Mouse (Mus musculus) cortical plate, adult 2 months (tissue): Measurements from ENCODE around the gene Ralgapa2.

Source experiments
- CTCF ChIP-seq: fragments of 200-500 bp; IDR thresholded peaks from 2 replicates; pipeline ENCODE4 v1.5.1; 2011; ENCODE audit warnings: mild to moderate bottlenecking, control low read depth, low read length; ENCODE audit not compliant: insufficient read depth; ENCODE audit errors: extremely low read depth
- POLR2A ChIP-seq: fragments of 200-500 bp; IDR thresholded peaks from 2 replicates; pipeline ENCODE4 v1.6.1; 2011; ENCODE audit warnings: mild to moderate bottlenecking, low read length, control low read depth; ENCODE audit not compliant: insufficient read depth; ENCODE audit errors: extremely low read depth

DNA sequence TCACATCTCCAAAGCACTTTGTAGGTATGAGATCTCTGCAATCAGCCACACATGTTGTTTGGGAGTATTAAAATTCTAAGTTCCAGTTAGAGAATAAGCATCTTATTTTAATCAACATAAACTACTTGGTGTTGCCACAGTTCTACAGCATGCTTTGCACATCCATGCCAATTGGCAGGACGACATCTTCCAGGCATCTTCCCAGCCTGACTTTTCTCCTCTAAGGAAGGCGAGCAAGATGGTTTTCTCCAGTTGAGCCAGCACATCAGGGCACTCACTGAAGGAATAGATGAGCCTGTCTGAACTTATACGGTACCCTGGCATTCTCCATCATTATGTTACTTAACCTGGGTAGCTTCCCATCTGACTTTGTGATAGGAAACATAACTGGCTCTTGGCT lies 83.4 kb downstream of the Ralgapa2 start:
- TF ChIP-seq CTCF (no peak), POLR2A (no peak)
